Mouse (Mus musculus) heart, embryonic 11.5 days (tissue): ENCODE data around the gene Pgam2. TPM values are rescaled to one million over a fixed set of nuclear protein-coding genes. Genes with fewer than 3 reads are reported as not detected.

Source experiments
- ATAC-seq: fragments of 200-750 bp; cut with Nextera tagmentation; replicated peaks from 2 replicates; pipeline ENCODE4 v1.8.0; 2017; ENCODE audit warnings: moderate library complexity; ENCODE audit not compliant: insufficient number of reproducible peaks, low FRiP score, low TSS enrichment
- H3K27ac ChIP-seq: fragments of 300-500 bp; sonication (generic); 2 replicates; pipeline ENCODE4 v1.5.1; 2014; ENCODE audit warnings: mild to moderate bottlenecking, low read depth, low read length
- H3K27me3 ChIP-seq: fragments of 300-500 bp; sonication (generic); 2 replicates; pipeline ENCODE4 v1.6.1; 2014; ENCODE audit warnings: mild to moderate bottlenecking, low read length, mixed read lengths; ENCODE audit not compliant: control insufficient read depth, insufficient read depth
- H3K36me3 ChIP-seq: fragments of 300-500 bp; sonication (generic); 2 replicates; pipeline ENCODE4 v1.6.1; 2014; ENCODE audit warnings: mild to moderate bottlenecking, low read length, moderate library complexity, mixed read lengths; ENCODE audit not compliant: control insufficient read depth, insufficient read depth
- H3K4me1 ChIP-seq: fragments of 300-500 bp; sonication (generic); 2 replicates; pipeline ENCODE4 v1.6.1; 2014; ENCODE audit warnings: low read length; ENCODE audit not compliant: control insufficient read depth, insufficient read depth
- H3K4me2 ChIP-seq: fragments of 300-500 bp; sonication (generic); 2 replicates; pipeline ENCODE4 v1.6.1; 2014; ENCODE audit warnings: mild to moderate bottlenecking, moderate library complexity
- H3K4me3 ChIP-seq: fragments of 300-500 bp; sonication (generic); 2 replicates; pipeline ENCODE4 v1.5.1; 2014; ENCODE audit warnings: low read depth, low read length
- H3K9ac ChIP-seq: fragments of 300-500 bp; sonication (generic); 2 replicates; pipeline ENCODE4 v1.6.1; 2014; ENCODE audit warnings: mild to moderate bottlenecking, low read depth, low read length, moderate library complexity
- H3K9me3 ChIP-seq: fragments of 300-500 bp; sonication (generic); replicated peaks from 2 replicates; pipeline ENCODE4 v1.6.1; 2016; ENCODE audit warnings: low read length; ENCODE audit not compliant: control insufficient read depth
- WGBS: fragments of 180-500 bp; shearing (Covaris S2); extraction: QIAGEN DNeasy Blood & Tissue Kit; methylation state at CpG from one replicate; pipeline ENCODE4 v1.1.7; 2014; ENCODE audit not compliant: insufficient replicate concordance; 5-methylcytosine and 5-hydroxymethylcytosine counted together
- polyA plus RNA-seq: library from polyadenylated mRNA; unstranded; fragments of >200 nt; fragmentation: Nextera tagmentation; extraction: Ambion mirVana; gene quantifications from 2 replicates; pipeline ENCODE4 v1.2.1, GENCODE M21; 2014

Pgam2 gene
- polyA plus RNA-seq, 1 experiment from 2014 or later, result 761 TPM

DNA sequence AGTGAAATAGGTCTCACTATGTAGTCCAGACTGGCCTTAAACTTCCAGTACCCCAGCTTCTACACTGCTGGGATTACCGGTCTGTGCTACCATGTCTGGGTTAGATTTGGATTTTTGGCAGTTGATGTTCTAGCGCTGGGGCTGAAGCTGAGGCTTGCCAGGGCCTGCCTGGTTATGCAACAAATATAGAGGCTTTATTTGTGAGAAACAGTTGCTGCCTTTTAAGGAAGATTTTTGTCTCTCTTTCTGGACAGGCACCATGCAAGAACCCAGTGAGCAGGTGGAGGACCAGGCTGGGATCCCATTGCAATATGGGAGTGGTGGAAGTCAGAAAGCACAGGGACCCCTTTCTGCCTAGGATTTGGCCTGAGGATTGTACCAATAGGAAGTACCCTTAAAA, 38.2 kb upstream of the Pgam2 start:
- 93% methylated on average over 2 of the region's 2 CpGs for WGBS
- Histone ChIP-seq H3K9me3 (peaks cover 4% of the 10 kb centered on the region), H3K9ac (no peak overlapping the region), H3K4me3 (no peak overlapping the region), H3K4me2 (no peak overlapping the region), H3K4me1 (peaks cover 1% of the 10 kb centered on the region; the same call in 1 of the 2 replicates), H3K27ac (no peak overlapping the region), H3K36me3 (no peaks in the 10 kb centered on the region), H3K27me3 (no peaks in the 10 kb centered on the region)
- ATAC-seq, result no peak

DNA sequence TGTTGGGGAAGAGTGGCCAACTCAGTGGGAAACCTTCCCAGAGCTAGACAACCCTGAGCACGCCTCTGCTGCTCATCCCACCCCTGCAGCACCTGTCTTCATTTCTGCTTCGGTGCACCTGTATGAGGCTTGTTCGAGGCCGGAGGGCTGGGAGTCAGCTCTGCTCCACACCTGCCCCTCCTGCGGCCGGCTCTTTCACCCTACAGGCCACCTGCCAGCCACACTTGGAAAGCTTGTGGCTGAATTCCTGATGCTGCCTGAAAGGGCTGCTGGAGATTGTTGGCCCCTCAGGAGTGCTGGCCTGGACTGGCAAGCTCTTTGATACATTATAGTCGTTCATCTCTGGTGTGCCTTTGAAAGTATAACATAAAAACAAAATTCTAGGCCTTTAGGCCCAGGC, 36.8 kb upstream of the Pgam2 start:
- H3K9me3 ChIP-seq, result peaks cover 4% of the 10 kb centered on the region
- H3K27me3 ChIP-seq, result no peaks in the 10 kb centered on the region
- no peak overlapping the region for H3K27ac ChIP-seq
- no peak overlapping the region for H3K4me3 ChIP-seq
- no peak for ATAC-seq
- H3K4me1 ChIP-seq, result 0 out of 2 replicates have a peak, but pooled peaks cover 3% of the 10 kb centered on the region
- 80% methylated on average over 7 of the region's 7 CpGs for WGBS
- no peak overlapping the region for H3K4me2 ChIP-seq
- no peaks in the 10 kb centered on the region for H3K36me3 ChIP-seq
- H3K9ac ChIP-seq, result no peak overlapping the region

DNA sequence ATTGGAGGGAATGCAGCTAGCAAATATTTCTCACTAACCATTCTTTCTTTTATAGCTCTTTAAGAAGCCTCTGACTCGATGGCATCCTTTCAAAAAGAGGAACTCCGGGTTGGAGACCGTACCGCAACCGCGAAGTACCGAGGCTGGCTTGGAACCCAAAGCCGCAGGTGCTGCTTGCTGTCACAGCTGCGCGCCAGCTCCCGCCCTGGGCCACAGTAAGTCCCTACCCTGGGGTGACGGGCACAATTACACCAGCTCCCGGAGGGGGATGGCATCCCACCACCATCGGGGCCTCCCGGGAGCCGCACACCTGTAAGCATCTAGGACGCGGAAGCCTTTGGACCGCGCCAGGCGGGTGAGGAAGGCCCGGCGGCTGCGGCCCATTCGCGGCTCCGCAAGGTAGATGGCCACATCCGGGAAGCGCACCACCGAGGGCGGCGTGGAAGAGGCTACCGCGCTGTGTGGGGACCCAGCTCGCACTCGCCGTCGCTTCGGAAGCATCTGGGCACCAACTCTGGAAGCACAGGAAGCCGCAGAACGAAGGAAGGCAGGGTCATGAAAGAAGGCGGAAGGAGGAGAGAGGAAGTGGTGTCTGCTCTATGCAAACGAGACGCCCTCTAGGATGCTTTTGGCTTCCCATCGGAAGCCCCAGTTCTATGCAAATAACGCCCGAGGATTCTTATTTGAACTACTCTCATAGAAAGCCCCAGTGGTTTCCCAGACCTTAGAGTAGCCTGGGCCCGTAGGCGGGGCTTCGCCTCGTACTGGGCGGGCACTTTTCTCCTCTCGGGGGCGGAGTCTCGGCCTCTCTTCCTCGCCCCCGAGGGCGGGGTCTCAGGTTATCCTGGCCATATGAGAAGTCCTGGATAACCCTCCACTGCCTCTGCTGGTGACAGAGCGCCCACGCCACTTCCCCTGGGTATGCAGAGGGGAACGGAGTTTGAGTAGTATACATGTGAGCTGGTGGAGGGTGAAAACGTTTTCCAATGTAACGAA, 34.0 kb upstream of the Pgam2 start, which contains the start of gene Polm:
TSS of gene Polm (minus strand) at position 766 of the 996 bp plus-strand sequence.
- peak within 1 kb of the TSS; percentile 76 for H3K4me2 ChIP-seq
- no peaks in the 10 kb centered on the region for H3K27me3 ChIP-seq
- peaks cover 10% of the 10 kb centered on the region; the same call in 1 of the 2 replicates for H3K36me3 ChIP-seq
- H3K9ac ChIP-seq, result peak within 1 kb of the TSS; percentile 81
- peak; percentile 94 for ATAC-seq
- H3K4me3 ChIP-seq, result peak within 1 kb of the TSS; percentile 76
- H3K9me3 ChIP-seq, result no peaks in the 10 kb centered on the region; the same call in 1 of the 2 replicates
- 0 out of 2 replicates have a peak, but pooled peaks cover 3% of the 10 kb centered on the region for H3K4me1 ChIP-seq
- under 1% methylated on average over 63 of the region's 63 CpGs for WGBS
- peak within 1 kb of the TSS; percentile 77 for H3K27ac ChIP-seq

DNA sequence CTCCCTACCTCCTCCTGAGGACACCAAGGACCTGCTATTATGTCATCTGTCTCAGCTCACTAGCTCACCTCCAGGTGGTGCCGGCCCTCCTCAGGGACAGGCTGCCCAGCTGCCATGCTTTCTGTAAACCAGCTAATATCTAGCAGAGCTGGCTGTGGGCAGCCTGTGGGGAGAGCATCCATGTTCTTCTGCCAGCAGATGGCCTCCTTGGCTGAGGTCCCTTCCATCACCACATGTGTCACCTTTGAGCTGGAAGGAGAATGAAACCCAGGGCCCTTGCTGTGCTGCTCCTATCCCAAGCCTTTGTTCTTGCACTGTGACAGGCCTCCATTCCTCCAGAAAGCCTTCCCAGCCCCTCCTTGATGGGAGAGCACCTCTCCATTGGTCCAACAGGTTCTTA, 32.6 kb upstream of the Pgam2 start:
- Histone ChIP-seq H3K27me3 (no peaks in the 10 kb centered on the region), H3K9ac (no peak overlapping the region), H3K27ac (no peak overlapping the region), H3K4me2 (no peak overlapping the region), H3K36me3 (peaks cover 15% of the 10 kb centered on the region), H3K4me3 (no peak overlapping the region), H3K4me1 (0 out of 2 replicates have a peak, but pooled peaks cover 3% of the 10 kb centered on the region), H3K9me3 (no peaks in the 10 kb centered on the region)
- 63% methylated on average over 1 of the region's 1 CpGs for WGBS
- no peak for ATAC-seq

DNA sequence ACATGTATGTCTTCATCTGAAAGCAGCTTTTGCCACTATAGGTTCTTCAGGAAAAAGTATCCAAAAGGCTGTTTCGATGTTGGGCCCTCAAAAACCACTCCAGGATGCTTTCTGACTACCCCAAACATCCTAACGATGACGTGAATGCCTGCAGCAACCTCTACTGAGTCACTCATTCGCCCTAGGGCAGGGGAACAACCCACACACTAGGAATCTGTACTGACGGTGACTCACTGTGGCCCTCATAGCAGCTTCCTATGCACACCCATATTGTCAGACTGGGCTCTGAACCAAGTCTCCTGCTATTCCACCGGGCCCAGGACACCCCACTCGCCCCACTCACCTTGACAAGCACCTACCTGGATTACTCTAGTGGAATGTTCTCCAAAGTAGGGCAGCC, 31.5 kb upstream of the Pgam2 start:
- H3K9me3 ChIP-seq, result no peaks in the 10 kb centered on the region
- peaks cover 15% of the 10 kb centered on the region for H3K36me3 ChIP-seq
- H3K4me3 ChIP-seq, result no peak overlapping the region
- H3K27me3 ChIP-seq, result no peaks in the 10 kb centered on the region
- no peak overlapping the region for H3K27ac ChIP-seq
- no peak overlapping the region for H3K9ac ChIP-seq
- H3K4me2 ChIP-seq, result no peak overlapping the region
- no peak for ATAC-seq
- WGBS, result 80% methylated on average over 7 of the region's 7 CpGs
- H3K4me1 ChIP-seq, result peaks cover 9% of the 10 kb centered on the region; the same call in 1 of the 2 replicates

DNA sequence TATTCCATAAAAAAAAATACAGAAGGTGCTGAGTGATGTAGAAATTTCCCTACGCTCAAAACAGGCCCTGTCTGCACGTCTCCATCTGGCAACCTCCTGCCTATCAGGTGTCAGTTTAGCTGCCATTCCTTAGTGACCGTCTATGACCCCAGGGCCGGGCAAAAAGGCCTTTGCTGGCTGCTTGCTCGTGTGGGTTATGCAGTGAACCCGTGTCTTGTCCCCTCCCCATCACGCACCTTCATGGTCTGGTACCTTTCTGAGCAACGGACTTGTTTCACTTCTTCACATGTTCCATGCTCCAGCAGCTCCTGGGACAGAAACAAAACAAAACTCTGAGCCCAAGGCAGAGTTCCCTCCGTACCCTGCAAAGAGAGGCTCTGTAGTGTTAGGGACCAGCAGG, 31.0 kb upstream of the Pgam2 start:
- H3K9me3 ChIP-seq, result no peaks in the 10 kb centered on the region
- peaks cover 15% of the 10 kb centered on the region for H3K36me3 ChIP-seq
- H3K9ac ChIP-seq, result no peak overlapping the region
- ATAC-seq, result no peak
- no peak overlapping the region for H3K4me2 ChIP-seq
- 72% methylated on average over 9 of the region's 9 CpGs for WGBS
- no peak overlapping the region for H3K27ac ChIP-seq
- H3K27me3 ChIP-seq, result no peaks in the 10 kb centered on the region
- H3K4me1 ChIP-seq, result peaks cover 9% of the 10 kb centered on the region; the same call in 1 of the 2 replicates
- no peak overlapping the region for H3K4me3 ChIP-seq

DNA sequence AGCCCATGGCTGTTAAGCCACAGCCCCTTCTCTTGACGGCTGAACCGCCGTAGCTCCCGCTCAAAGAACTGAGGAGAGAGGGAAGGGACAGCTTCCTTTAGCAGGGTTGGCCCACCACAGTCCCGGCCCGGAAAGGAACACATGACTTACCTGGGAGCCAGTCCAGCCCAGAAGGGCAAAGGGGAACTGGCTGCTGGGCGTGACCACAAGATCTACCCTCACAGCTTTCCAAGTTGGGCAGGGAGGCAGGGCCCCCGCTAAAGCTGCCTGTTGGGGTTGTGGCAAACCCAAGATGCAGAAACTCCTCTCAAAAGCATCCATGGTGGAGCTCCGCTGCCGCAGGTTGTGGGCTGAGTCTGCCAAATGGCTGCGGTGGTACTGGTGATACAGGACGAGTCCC, 25.8 kb upstream of the Pgam2 start:
- Histone ChIP-seq H3K4me2 (no peak overlapping the region), H3K36me3 (peaks cover 23% of the 10 kb centered on the region), H3K27me3 (no peaks in the 10 kb centered on the region), H3K4me3 (no peak overlapping the region), H3K9ac (no peak overlapping the region), H3K4me1 (peaks cover 6% of the 10 kb centered on the region; the same call in 1 of the 2 replicates), H3K9me3 (no peaks in the 10 kb centered on the region), H3K27ac (no peak overlapping the region)
- 90% methylated on average over 12 of the region's 12 CpGs for WGBS
- ATAC-seq, result no peak

DNA sequence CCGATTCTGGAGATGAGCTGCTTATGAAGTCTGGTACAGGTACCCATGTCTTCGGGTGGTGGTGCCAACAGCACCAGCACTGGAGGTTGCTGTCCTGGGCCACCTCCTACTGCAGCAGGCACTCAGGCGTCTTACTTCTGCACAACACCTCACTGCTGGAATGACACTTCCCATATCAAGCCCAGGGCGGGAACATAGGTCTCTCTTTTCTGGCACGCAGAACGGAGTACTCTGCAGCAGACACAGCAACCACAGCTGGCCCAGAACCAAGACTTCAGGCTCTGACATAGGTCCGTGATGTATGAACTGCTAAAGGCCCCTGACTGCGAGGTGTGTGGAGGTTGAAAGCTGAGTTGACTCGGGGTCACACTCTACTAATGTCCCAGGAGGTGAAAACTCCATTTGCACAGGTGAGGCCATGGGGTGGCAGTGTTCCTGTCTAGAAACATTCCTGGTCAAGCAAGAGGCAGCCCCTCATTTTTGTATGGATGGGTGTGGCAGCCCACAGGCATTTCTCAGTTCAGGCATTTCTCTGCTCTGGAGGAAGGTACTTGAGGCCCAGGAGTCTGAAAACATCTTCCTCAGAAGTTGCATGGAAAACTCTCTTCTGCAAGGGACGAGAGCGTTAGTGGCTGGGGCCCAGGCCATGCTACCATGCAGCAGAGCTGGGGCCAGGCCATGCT, 25.1 kb upstream of the Pgam2 start:
- no peak overlapping the region for H3K9ac ChIP-seq
- H3K4me2 ChIP-seq, result no peak overlapping the region
- 83% methylated on average over 11 of the region's 11 CpGs for WGBS
- H3K4me1 ChIP-seq, result peaks cover 6% of the 10 kb centered on the region; the same call in 1 of the 2 replicates
- ATAC-seq, result no peak
- no peak overlapping the region for H3K4me3 ChIP-seq
- H3K36me3 ChIP-seq, result peaks cover 20% of the 10 kb centered on the region
- no peak overlapping the region for H3K27ac ChIP-seq
- H3K27me3 ChIP-seq, result no peaks in the 10 kb centered on the region
- H3K9me3 ChIP-seq, result no peaks in the 10 kb centered on the region
